Mouse (Mus musculus): ENCODE data around the gene Myh2. TPM values are rescaled to one million over a fixed set of nuclear protein-coding genes. Genes with fewer than 3 reads are reported as not detected.

The Myh2 gene
- polyA plus RNA-seq, 1 experiment from 2014 or later, result 0.33 TPM

DNA sequence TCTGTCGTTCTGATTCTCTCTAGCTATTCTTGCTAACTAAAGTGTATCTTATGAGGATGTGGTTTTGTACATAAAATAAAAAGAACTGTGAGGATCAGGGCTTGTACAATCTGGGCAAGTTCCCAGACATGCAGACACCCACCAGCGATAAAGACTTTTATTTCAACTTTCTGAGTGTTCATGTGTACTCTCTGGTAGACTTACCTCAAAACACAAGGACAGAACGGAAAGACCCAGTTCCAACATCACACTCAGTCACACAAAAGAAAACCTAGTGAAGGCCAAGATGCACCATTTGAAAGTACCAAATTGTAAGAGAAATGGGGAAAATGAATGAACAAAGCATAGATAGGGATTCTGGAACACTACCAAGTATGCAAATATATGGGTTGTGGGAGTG, 57.9 kb downstream of the Myh2 start:
- Histone ChIP-seq H3K27me3 (ENCODE audit: control insufficient read depth, insufficient read depth, low read length) (no peaks in the 10 kb centered on the region), H3K4me2 (ENCODE audit: low read depth, low read length) (no peak overlapping the region), H3K27ac (ENCODE audit: low read depth, low read length) (no peak overlapping the region), H3K4me1 (ENCODE audit: control insufficient read depth, insufficient read depth, low read length) (no peaks in the 10 kb centered on the region), H3K36me3 (ENCODE audit: control insufficient read depth, insufficient read depth, low read length) (no peaks in the 10 kb centered on the region), H3K9me3 (ENCODE audit: control insufficient read depth, low read length) (no peaks in the 10 kb centered on the region), H3K9ac (replicated peaks; ENCODE audit: low read depth, low read length) (no peak overlapping the region), H3K4me3 (ENCODE audit: low read depth, low read length) (no peak overlapping the region)
- WGBS, result 85% methylated on average over 3 of the region's 3 CpGs
- ATAC-seq (ENCODE audit: low read depth), result no peak

DNA sequence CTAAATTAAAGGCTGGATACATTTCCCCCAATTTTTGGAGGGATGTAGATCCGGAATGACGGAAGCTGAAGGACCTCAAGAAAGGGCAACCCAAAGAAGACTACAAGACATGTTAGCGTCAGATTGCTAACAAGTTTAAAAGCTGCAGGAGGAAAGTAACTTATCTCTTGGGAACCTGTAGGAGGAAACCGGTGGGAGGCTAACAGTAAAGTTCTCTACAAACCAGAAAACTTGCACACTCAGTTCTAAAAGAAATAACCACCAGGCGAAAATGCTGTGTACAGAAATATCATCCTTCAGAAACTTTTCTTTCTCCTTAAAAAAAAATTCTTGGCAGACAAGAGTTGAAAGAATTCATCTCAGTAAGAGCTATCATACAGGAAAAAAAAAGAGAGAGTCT, 58.3 kb downstream of the Myh2 start:
- no peaks in the 10 kb centered on the region for H3K27me3 ChIP-seq (ENCODE audit: control insufficient read depth, insufficient read depth, low read length)
- no peak overlapping the region for H3K27ac ChIP-seq (ENCODE audit: low read depth, low read length)
- no peak overlapping the region for H3K4me3 ChIP-seq (ENCODE audit: low read depth, low read length)
- 92% methylated on average over 5 of the region's 5 CpGs for WGBS
- H3K36me3 ChIP-seq (ENCODE audit: control insufficient read depth, insufficient read depth, low read length), result no peaks in the 10 kb centered on the region
- H3K4me2 ChIP-seq (ENCODE audit: low read depth, low read length), result no peak overlapping the region
- no peaks in the 10 kb centered on the region for H3K4me1 ChIP-seq (ENCODE audit: control insufficient read depth, insufficient read depth, low read length)
- H3K9me3 ChIP-seq (ENCODE audit: control insufficient read depth, low read length), result no peaks in the 10 kb centered on the region
- H3K9ac ChIP-seq (replicated peaks; ENCODE audit: low read depth, low read length), result no peak overlapping the region
- ATAC-seq (ENCODE audit: low read depth), result no peak

DNA sequence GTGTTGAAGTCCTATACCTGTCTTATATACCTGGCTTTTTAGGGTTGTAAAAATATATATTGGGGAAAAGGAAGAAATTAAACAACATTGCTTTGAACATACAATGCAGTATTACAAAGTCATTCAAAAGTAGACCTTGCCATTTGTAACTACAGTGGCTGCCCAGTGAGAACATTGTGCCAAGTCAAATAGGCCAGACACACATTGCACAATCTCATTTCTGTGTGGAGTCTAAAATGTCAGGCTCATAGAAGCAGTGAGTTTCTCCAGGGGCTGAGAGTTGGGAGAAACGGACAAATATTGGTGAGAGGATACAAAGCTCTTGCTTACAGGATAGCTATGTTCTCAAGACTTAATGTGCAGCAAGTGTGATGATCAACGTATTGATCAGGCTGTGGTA, 59.1 kb downstream of the Myh2 start:
- ATAC-seq (ENCODE audit: low read depth), result no peak
- H3K4me3 ChIP-seq (ENCODE audit: low read depth, low read length), result no peak overlapping the region
- no peaks in the 10 kb centered on the region for H3K27me3 ChIP-seq (ENCODE audit: control insufficient read depth, insufficient read depth, low read length)
- H3K27ac ChIP-seq (ENCODE audit: low read depth, low read length), result no peak overlapping the region
- no peaks in the 10 kb centered on the region for H3K4me1 ChIP-seq (ENCODE audit: control insufficient read depth, insufficient read depth, low read length)
- H3K4me2 ChIP-seq (ENCODE audit: low read depth, low read length), result no peak overlapping the region
- H3K9me3 ChIP-seq (ENCODE audit: control insufficient read depth, low read length), result no peaks in the 10 kb centered on the region
- 82% methylated on average over 2 of the region's 2 CpGs for WGBS
- no peak overlapping the region for H3K9ac ChIP-seq (replicated peaks; ENCODE audit: low read depth, low read length)
- no peaks in the 10 kb centered on the region for H3K36me3 ChIP-seq (ENCODE audit: control insufficient read depth, insufficient read depth, low read length)

DNA sequence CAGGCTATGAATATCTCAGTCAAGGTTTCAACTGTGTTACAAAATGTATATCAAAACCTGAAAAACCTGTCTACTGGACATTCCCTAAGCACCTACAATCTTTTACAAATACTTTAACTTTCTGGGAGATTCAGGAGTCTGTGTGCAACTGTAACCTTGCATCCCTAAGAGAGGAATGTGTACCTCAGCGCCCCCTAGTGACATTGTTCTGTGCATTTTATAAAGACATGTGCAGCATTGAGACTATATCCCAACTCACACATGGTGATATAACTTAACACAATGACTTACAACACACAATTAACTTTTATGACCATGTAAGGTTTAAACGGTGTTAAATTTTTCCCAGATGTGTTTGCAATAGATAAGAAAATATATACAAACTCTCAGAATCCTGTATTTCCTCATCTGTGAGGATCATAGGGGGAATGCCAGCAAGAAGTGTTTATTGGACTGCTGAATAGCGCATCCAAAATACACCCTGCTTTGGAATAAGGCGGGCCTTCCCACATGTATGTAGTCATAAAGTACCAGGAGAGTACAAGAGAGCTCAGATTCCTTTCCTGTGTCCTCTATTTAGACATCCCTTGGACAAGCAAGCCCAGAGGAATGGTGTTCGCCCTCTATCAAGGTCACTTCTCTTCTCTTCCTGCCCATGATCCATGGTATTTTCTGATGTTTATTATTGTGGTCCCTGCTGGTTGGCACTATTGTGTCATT, 65.0 kb downstream of the Myh2 start:
- ATAC-seq (ENCODE audit: low read depth), result no peak
- Histone ChIP-seq H3K9me3 (ENCODE audit: control insufficient read depth, low read length) (no peaks in the 10 kb centered on the region), H3K27ac (ENCODE audit: low read depth, low read length) (no peak overlapping the region), H3K9ac (replicated peaks; ENCODE audit: low read depth, low read length) (no peak overlapping the region), H3K36me3 (ENCODE audit: control insufficient read depth, insufficient read depth, low read length) (no peaks in the 10 kb centered on the region), H3K4me3 (ENCODE audit: low read depth, low read length) (no peak overlapping the region), H3K4me1 (ENCODE audit: control insufficient read depth, insufficient read depth, low read length) (no peaks in the 10 kb centered on the region), H3K4me2 (ENCODE audit: low read depth, low read length) (no peak overlapping the region), H3K27me3 (ENCODE audit: control insufficient read depth, insufficient read depth, low read length) (no peaks in the 10 kb centered on the region)
- WGBS, result 61% methylated on average over 5 of the region's 5 CpGs

DNA sequence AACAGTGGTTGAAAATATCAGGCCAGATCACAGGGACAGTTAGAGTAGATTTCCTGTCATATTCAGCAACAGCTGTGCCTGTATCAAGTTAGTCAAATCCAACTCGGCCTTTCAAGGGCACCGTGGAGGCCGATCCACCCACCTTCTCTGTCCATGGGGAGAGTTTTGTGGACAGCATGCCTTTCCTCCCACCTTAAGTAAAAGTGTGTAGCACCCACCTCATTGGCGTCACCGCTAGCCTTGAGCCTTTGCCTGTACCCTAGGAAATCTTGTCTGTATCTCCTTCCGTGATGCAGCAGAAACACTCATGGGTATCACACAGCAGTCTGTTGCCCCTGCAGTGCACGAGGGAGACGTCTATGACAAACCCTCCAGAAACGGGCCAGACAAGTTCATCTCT, 66.0 kb downstream of the Myh2 start:
- 93% methylated on average over 9 of the region's 9 CpGs for WGBS
- Histone ChIP-seq H3K9ac (replicated peaks; ENCODE audit: low read depth, low read length) (no peak overlapping the region), H3K36me3 (ENCODE audit: control insufficient read depth, insufficient read depth, low read length) (no peaks in the 10 kb centered on the region)

DNA sequence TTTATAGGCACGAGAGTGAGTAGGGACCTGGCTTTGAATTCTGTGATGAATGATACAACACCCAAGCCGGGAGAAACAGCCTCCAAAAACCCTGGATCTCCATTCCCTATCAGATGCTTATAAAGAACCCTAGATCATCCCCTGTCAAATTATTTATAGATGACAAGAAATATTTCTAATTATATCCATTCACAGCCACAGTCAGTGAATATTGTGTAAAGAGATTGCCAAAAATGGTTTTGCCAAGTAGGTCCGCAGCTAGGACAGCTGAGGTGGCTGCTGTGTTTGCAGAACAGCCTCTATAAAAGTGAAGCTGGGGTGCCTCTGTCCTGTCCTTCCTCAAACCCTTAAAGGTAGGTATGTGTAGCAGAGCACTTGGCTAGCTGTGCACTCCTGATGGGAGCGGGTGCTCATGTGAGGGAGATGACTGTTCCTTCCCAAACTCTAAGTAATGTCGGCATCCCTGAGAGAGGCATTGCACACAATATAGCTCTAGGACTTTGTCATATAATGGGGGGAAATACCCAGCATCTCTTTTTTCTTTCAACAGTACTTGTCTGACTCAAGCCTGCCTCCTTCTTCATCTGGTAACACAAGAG, 66.8 kb downstream of the Myh2 start, which contains the start of gene Myh4:
TSS of gene Myh4 (plus strand) at position 549 of the 599 bp plus-strand sequence.
- Histone ChIP-seq H3K4me3 (ENCODE audit: low read depth, low read length) (no peak within 1 kb of the TSS), H3K27me3 (ENCODE audit: control insufficient read depth, insufficient read depth, low read length) (no peaks in the 10 kb centered on the region), H3K9me3 (ENCODE audit: control insufficient read depth, low read length) (no peaks in the 10 kb centered on the region), H3K36me3 (ENCODE audit: control insufficient read depth, insufficient read depth, low read length) (no peaks in the 10 kb centered on the region), H3K4me1 (ENCODE audit: control insufficient read depth, insufficient read depth, low read length) (no peaks in the 10 kb centered on the region), H3K27ac (ENCODE audit: low read depth, low read length) (no peak within 1 kb of the TSS), H3K9ac (replicated peaks; ENCODE audit: low read depth, low read length) (no peak within 1 kb of the TSS), H3K4me2 (ENCODE audit: low read depth, low read length) (no peak within 1 kb of the TSS)
- WGBS, result 73% methylated on average over 5 of the region's 5 CpGs
- no peak for ATAC-seq (ENCODE audit: low read depth)

More for the DNA sequence above, 66.0 kb downstream of the Myh2 start:
- H3K4me1 ChIP-seq (ENCODE audit: control insufficient read depth, insufficient read depth, low read length), result no peaks in the 10 kb centered on the region
- H3K4me2 ChIP-seq (ENCODE audit: low read depth, low read length), result no peak overlapping the region
- H3K27me3 ChIP-seq (ENCODE audit: control insufficient read depth, insufficient read depth, low read length), result no peaks in the 10 kb centered on the region
- no peak overlapping the region for H3K4me3 ChIP-seq (ENCODE audit: low read depth, low read length)
- H3K27ac ChIP-seq (ENCODE audit: low read depth, low read length), result no peak overlapping the region
- no peak for ATAC-seq (ENCODE audit: low read depth)
- no peaks in the 10 kb centered on the region for H3K9me3 ChIP-seq (ENCODE audit: control insufficient read depth, low read length)

DNA sequence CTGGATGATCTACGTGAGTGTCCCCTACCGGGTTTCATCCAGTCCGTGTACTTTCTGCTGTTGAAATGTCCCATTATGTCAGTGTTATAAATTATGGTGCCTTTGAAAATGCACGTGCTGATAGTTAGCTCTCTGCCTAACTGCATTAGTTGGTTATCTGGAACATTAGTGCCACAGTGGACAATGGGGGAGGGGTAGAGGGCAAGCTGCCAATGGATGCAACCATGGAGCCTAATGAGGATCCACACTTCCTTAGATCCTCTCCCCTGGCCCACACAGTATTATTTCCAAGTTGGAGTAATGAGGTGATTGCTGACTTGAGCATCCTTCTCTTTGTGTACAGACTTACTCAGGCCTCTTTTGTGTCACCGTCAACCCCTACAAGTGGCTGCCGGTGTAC, 70.2 kb downstream of the Myh2 start:
- Histone ChIP-seq H3K27ac (ENCODE audit: low read depth, low read length) (no peak overlapping the region), H3K9me3 (ENCODE audit: control insufficient read depth, low read length) (no peaks in the 10 kb centered on the region), H3K4me1 (ENCODE audit: control insufficient read depth, insufficient read depth, low read length) (no peaks in the 10 kb centered on the region), H3K4me3 (ENCODE audit: low read depth, low read length) (no peak overlapping the region), H3K4me2 (ENCODE audit: low read depth, low read length) (no peak overlapping the region), H3K9ac (replicated peaks; ENCODE audit: low read depth, low read length) (no peak overlapping the region), H3K36me3 (ENCODE audit: control insufficient read depth, insufficient read depth, low read length) (no peaks in the 10 kb centered on the region), H3K27me3 (ENCODE audit: control insufficient read depth, insufficient read depth, low read length) (no peaks in the 10 kb centered on the region)
- 81% methylated on average over 6 of the region's 6 CpGs for WGBS
- ATAC-seq (ENCODE audit: low read depth), result no peak

Other genes with a start within 250 kb of the Myh2 start
- not detected in 2 replicates for gene Tmem238l, start 214.4 kb upstream of the Myh2 start, polyA plus RNA-seq (2014; fragmentation: Nextera tagmentation; extraction: Ambion mirVana)
- 0.64 and 0.93 TPM in 2 replicates for gene Tmem220, start 145.9 kb upstream of the Myh2 start, polyA plus RNA-seq (2014; fragmentation: Nextera tagmentation; extraction: Ambion mirVana)
- gene Adprm, start 118.4 kb upstream of the Myh2 start, polyA plus RNA-seq (2014; fragmentation: Nextera tagmentation; extraction: Ambion mirVana), result 34.5 and 35.1 TPM in 2 replicates
- gene Sco1, start 118.4 kb upstream of the Myh2 start, polyA plus RNA-seq (2014; fragmentation: Nextera tagmentation; extraction: Ambion mirVana), result 14.4 and 15.7 TPM in 2 replicates
- gene Myh3, start 92.7 kb upstream of the Myh2 start, polyA plus RNA-seq (2014; fragmentation: Nextera tagmentation; extraction: Ambion mirVana), result 0.48 and 1.6 TPM in 2 replicates
- 0.03 and 0.12 TPM in 2 replicates for gene Myh1, start 29.0 kb downstream of the Myh2 start, polyA plus RNA-seq (2014; fragmentation: Nextera tagmentation; extraction: Ambion mirVana)
- gene Myh4, start 67.0 kb downstream of the Myh2 start, polyA plus RNA-seq (2014; fragmentation: Nextera tagmentation; extraction: Ambion mirVana), result 0.03 TPM in 1 of 2 replicates, not detected in the other
- 0.53 and 1.0 TPM in 2 replicates for gene Myh8, start 106.1 kb downstream of the Myh2 start, polyA plus RNA-seq (2014; fragmentation: Nextera tagmentation; extraction: Ambion mirVana)
- gene Myh13, start 150.6 kb downstream of the Myh2 start, polyA plus RNA-seq (2014; fragmentation: Nextera tagmentation; extraction: Ambion mirVana), result 0.04 and 0.20 TPM in 2 replicates